Mouse (Mus musculus) hindbrain, embryonic 12.5 days (tissue): ENCODE results near the gene Papss1. TPM values are rescaled to one million over a fixed set of nuclear protein-coding genes. Genes with fewer than 3 reads are reported as not detected.
"Not testable (repeated sequence)": the region's sequence is repeated elsewhere in the genome, so short reads cannot be mapped to it uniquely, and the experiment has no call there.

Source experiments
- ATAC-seq: fragments of 200-750 bp; cut with Nextera tagmentation; 2 replicates; pipeline ENCODE4 v1.8.0; 2017; ENCODE audit warnings: moderate TSS enrichment; ENCODE audit not compliant: low FRiP score
- H3K27ac ChIP-seq: fragments of 300-500 bp; sonication (generic); 2 replicates; pipeline ENCODE4 v1.5.1; 2016; ENCODE audit warnings: mild to moderate bottlenecking
- H3K27me3 ChIP-seq: fragments of 300-500 bp; sonication (generic); 2 replicates; pipeline ENCODE4 v1.6.1; 2016; ENCODE audit warnings: mild to moderate bottlenecking
- H3K36me3 ChIP-seq: fragments of 300-500 bp; sonication (generic); 2 replicates; pipeline ENCODE4 v1.6.1; 2016; ENCODE audit warnings: mild to moderate bottlenecking
- H3K4me1 ChIP-seq: fragments of 300-500 bp; sonication (generic); 2 replicates; pipeline ENCODE4 v1.6.1; 2016
- H3K4me2 ChIP-seq: fragments of 300-500 bp; sonication (generic); replicated peaks from 2 replicates; pipeline ENCODE4 v1.6.1; 2016; ENCODE audit warnings: mild to moderate bottlenecking
- H3K4me3 ChIP-seq: fragments of 300-500 bp; sonication (generic); 2 replicates; pipeline ENCODE4 v1.5.1; 2016; ENCODE audit warnings: mild to moderate bottlenecking
- H3K9ac ChIP-seq: fragments of 300-500 bp; sonication (generic); 2 replicates; pipeline ENCODE4 v1.6.1; 2016; ENCODE audit warnings: mild to moderate bottlenecking, moderate library complexity
- H3K9me3 ChIP-seq: fragments of 300-500 bp; sonication (generic); replicated peaks from 2 replicates; pipeline ENCODE4 v1.6.1; 2016; ENCODE audit warnings: mild to moderate bottlenecking
- WGBS: fragments of 180-500 bp; shearing (Covaris S2); methylation state at CpG from one replicate; pipeline ENCODE4 v1.1.7; 2016; 5-methylcytosine and 5-hydroxymethylcytosine counted together
- polyA plus RNA-seq: library from polyadenylated mRNA; unstranded; fragments of >200 nt; fragmentation: Nextera tagmentation; extraction: Ambion mirVana; gene quantifications from 2 replicates; pipeline ENCODE4 v1.2.1, GENCODE M21; 2016

Papss1 gene
- 107 and 109 TPM in 2 replicates for polyA plus RNA-seq

- peak; percentile 99 for ATAC-seq
Observed at GRCm38 (mm10) chr3:131564430-131565256, at the start of gene Papss1. TSS of gene Papss1 (plus strand) at chr3:131564768.

GRCm38 (mm10) chr3:131516332-131516999 lies 48.1 kb upstream of the Papss1 start:
- no peaks in the 10 kb centered on the region for H3K27me3 ChIP-seq
- no peak for ATAC-seq
- H3K9ac ChIP-seq: no peak overlapping the region
- H3K27ac ChIP-seq: no peak overlapping the region
- H3K4me1 ChIP-seq: no peaks in the 10 kb centered on the region
- H3K4me2 ChIP-seq: no peak overlapping the region
- H3K4me3 ChIP-seq: no peak overlapping the region
- 82% methylated on average over 7 of the region's 7 CpGs for WGBS
- no peaks in the 10 kb centered on the region for H3K36me3 ChIP-seq
- no peaks in the 10 kb centered on the region for H3K9me3 ChIP-seq

More at GRCm38 (mm10) chr3:131564430-131565256, at the start of gene Papss1:
- Histone ChIP-seq H3K27ac (peak within 1 kb of the TSS; percentile 95), H3K27me3 (no peaks in the 10 kb centered on the region), H3K4me3 (peak within 1 kb of the TSS; percentile 76), H3K4me2 (peak within 1 kb of the TSS; percentile 55), H3K9me3 (no peaks in the 10 kb centered on the region), H3K4me1 (peaks cover 20% of the 10 kb centered on the region), H3K36me3 (no peaks in the 10 kb centered on the region), H3K9ac (peak within 1 kb of the TSS; percentile 88)
- under 1% methylated on average over 70 of the region's 73 CpGs for WGBS

GRCm38 (mm10) chr3:131517756-131518155 lies 46.8 kb upstream of the Papss1 start:
- Histone ChIP-seq H3K4me2 (no peak overlapping the region), H3K27ac (no peak overlapping the region), H3K9me3 (no peaks in the 10 kb centered on the region), H3K27me3 (no peaks in the 10 kb centered on the region), H3K36me3 (no peaks in the 10 kb centered on the region), H3K4me1 (no peaks in the 10 kb centered on the region), H3K9ac (no peak overlapping the region), H3K4me3 (no peak overlapping the region)
- 86% methylated on average over 6 of the region's 6 CpGs for WGBS
- ATAC-seq: no peak

- 60% methylated on average over 4 of the region's 4 CpGs for WGBS
- no peaks in the 10 kb centered on the region for H3K4me1 ChIP-seq
- no peak overlapping the region for H3K4me2 ChIP-seq
Observed at GRCm38 (mm10) chr3:131521206-131521605, 43.4 kb upstream of the Papss1 start.

GRCm38 (mm10) chr3:131522243-131522642 lies 42.3 kb upstream of the Papss1 start:
- Histone ChIP-seq H3K27me3 (no peaks in the 10 kb centered on the region), H3K4me3 (no peak overlapping the region), H3K36me3 (no peaks in the 10 kb centered on the region), H3K9me3 (no peaks in the 10 kb centered on the region), H3K4me2 (no peak overlapping the region), H3K4me1 (no peaks in the 10 kb centered on the region), H3K9ac (no peak overlapping the region), H3K27ac (no peak overlapping the region)
- 86% methylated on average over 7 of the region's 7 CpGs for WGBS
- ATAC-seq: no peak

More at GRCm38 (mm10) chr3:131521206-131521605, 43.4 kb upstream of the Papss1 start:
- Histone ChIP-seq H3K9ac (no peak overlapping the region), H3K9me3 (no peaks in the 10 kb centered on the region), H3K27me3 (no peaks in the 10 kb centered on the region), H3K4me3 (no peak overlapping the region), H3K27ac (no peak overlapping the region), H3K36me3 (no peaks in the 10 kb centered on the region)
- ATAC-seq: no peak

GRCm38 (mm10) chr3:131523749-131524148 lies 40.8 kb upstream of the Papss1 start:
- no peaks in the 10 kb centered on the region for H3K9me3 ChIP-seq
- no peaks in the 10 kb centered on the region for H3K36me3 ChIP-seq
- no peak for ATAC-seq
- WGBS: 85% methylated on average over 9 of the region's 9 CpGs
- no peaks in the 10 kb centered on the region for H3K27me3 ChIP-seq
- no peak overlapping the region for H3K27ac ChIP-seq
- H3K9ac ChIP-seq: no peak overlapping the region
- H3K4me3 ChIP-seq: no peak overlapping the region
- no peak overlapping the region for H3K4me2 ChIP-seq
- H3K4me1 ChIP-seq: no peaks in the 10 kb centered on the region

GRCm38 (mm10) chr3:131524210-131524609 lies 40.4 kb upstream of the Papss1 start:
- no peaks in the 10 kb centered on the region for H3K4me1 ChIP-seq
- 75% methylated on average over 5 of the region's 5 CpGs for WGBS
- no peaks in the 10 kb centered on the region for H3K9me3 ChIP-seq
- ATAC-seq: no peak
- no peaks in the 10 kb centered on the region for H3K27me3 ChIP-seq
- H3K4me2 ChIP-seq: no peak overlapping the region
- H3K36me3 ChIP-seq: no peaks in the 10 kb centered on the region
- no peak overlapping the region for H3K9ac ChIP-seq
- no peak overlapping the region for H3K27ac ChIP-seq
- H3K4me3 ChIP-seq: no peak overlapping the region

- H3K36me3 ChIP-seq: no peaks in the 10 kb centered on the region
- no peak overlapping the region for H3K4me2 ChIP-seq
- 19% methylated on average over 11 of the region's 11 CpGs for WGBS
- no peak overlapping the region for H3K9ac ChIP-seq
- no peaks in the 10 kb centered on the region for H3K27me3 ChIP-seq
- no peak overlapping the region for H3K4me3 ChIP-seq
- no peak for ATAC-seq
- H3K9me3 ChIP-seq: no peaks in the 10 kb centered on the region
- H3K27ac ChIP-seq: no peak overlapping the region
- H3K4me1 ChIP-seq: no peaks in the 10 kb centered on the region
Observed at GRCm38 (mm10) chr3:131524779-131525178, 39.8 kb upstream of the Papss1 start.

- Histone ChIP-seq H3K4me1 (no peaks in the 10 kb centered on the region), H3K27ac (no peak overlapping the region), H3K4me2 (no peak overlapping the region), H3K9me3 (no peaks in the 10 kb centered on the region), H3K9ac (no peak overlapping the region), H3K4me3 (no peak overlapping the region), H3K27me3 (no peaks in the 10 kb centered on the region), H3K36me3 (no peaks in the 10 kb centered on the region)
- WGBS: 89% methylated on average over 3 of the region's 3 CpGs
- no peak for ATAC-seq
Observed at GRCm38 (mm10) chr3:131525229-131525628, 39.3 kb upstream of the Papss1 start.

- Histone ChIP-seq H3K36me3 (no peaks in the 10 kb centered on the region), H3K4me2 (no peak overlapping the region), H3K27me3 (no peaks in the 10 kb centered on the region), H3K27ac (no peak overlapping the region), H3K4me3 (no peak overlapping the region), H3K9me3 (0 out of 2 replicates have a peak, but pooled peaks cover 3% of the 10 kb centered on the region), H3K9ac (no peak overlapping the region), H3K4me1 (no peaks in the 10 kb centered on the region)
- no peak for ATAC-seq
- 94% methylated on average over 13 of the region's 13 CpGs for WGBS
Observed at GRCm38 (mm10) chr3:131541244-131541942, 23.2 kb upstream of the Papss1 start.

GRCm38 (mm10) chr3:131547562-131547961 lies 17.0 kb upstream of the Papss1 start:
- ATAC-seq, H3K27ac ChIP-seq, H3K36me3 ChIP-seq, H3K4me1 ChIP-seq, H3K9ac ChIP-seq, H3K27me3 ChIP-seq, H3K4me2 ChIP-seq, H3K9me3 ChIP-seq, H3K4me3 ChIP-seq: not testable (repeated sequence)
- 94% methylated on average over 17 of the region's 17 CpGs for WGBS

- 82% methylated on average over 4 of the region's 4 CpGs for WGBS
- no peak overlapping the region for H3K27ac ChIP-seq
- no peaks in the 10 kb centered on the region for H3K27me3 ChIP-seq
- no peaks in the 10 kb centered on the region for H3K9me3 ChIP-seq
- no peak overlapping the region for H3K4me2 ChIP-seq
- ATAC-seq: no peak
- no peaks in the 10 kb centered on the region for H3K36me3 ChIP-seq
- no peak overlapping the region for H3K4me3 ChIP-seq
- H3K4me1 ChIP-seq: no peaks in the 10 kb centered on the region
- H3K9ac ChIP-seq: no peak overlapping the region
Observed at GRCm38 (mm10) chr3:131550046-131550445, 14.5 kb upstream of the Papss1 start.
